9 mouse cellular contexts compared by ENCODE assay signal in genomic region chr13:21722993-21723836, GRCm38 (mm10). TPM values are rescaled to one million over a fixed set of nuclear protein-coding genes. Genes with fewer than 3 reads are reported as not detected.
DNase-seq lines count a peak whose midpoint lies in the region; ATAC-seq and TF ChIP-seq lines count a peak whose summit lies in the region.
"Had no signal": no experiment of that assay in that cellular context is flagged by ENCODE, and none has a peak within 500 bp of the region (broad histone marks: within the 10 kb centered on the region; RNA-seq: fewer than 3 reads in every experiment).

No protein-coding gene starts in this region.

- no peak overlapping the region for H3K4me2 ChIP-seq in hindbrain, embryonic 16.5 days (ENCODE audit: low read length)
- 0 out of 2 replicates have a peak overlapping the region, but pooled peaks have one; percentile 71 for H3K4me2 ChIP-seq in hindbrain, embryonic 15.5 days
- peak overlapping the region; percentile 72 for H3K4me2 ChIP-seq in myocyte (ENCODE audit: low read depth)

- H3K27ac ChIP-seq in hindbrain, embryonic 10.5 days, result peak overlapping the region; percentile 91
- H3K27ac ChIP-seq in hindbrain, embryonic 16.5 days (ENCODE audit: low read depth, low read length), result no peak overlapping the region
- no peak overlapping the region for H3K27ac ChIP-seq in hindbrain, embryonic 15.5 days (replicated peaks)
- no peak overlapping the region for H3K27ac ChIP-seq in left cerebral cortex, adult 2 months

- TF ChIP-seq POLR2A in myocyte (IDR thresholded peaks at IDR 0.05; ENCODE audit: insufficient read length, low read depth), result no peak

- no peaks in the 10 kb centered on the region for H3K9me3 ChIP-seq in hindbrain, embryonic 10.5 days
- no peaks in the 10 kb centered on the region for H3K9me3 ChIP-seq in hindbrain, embryonic 16.5 days (ENCODE audit: control insufficient read depth, low read length)
- H3K9me3 ChIP-seq in hindbrain, embryonic 15.5 days, result no peaks in the 10 kb centered on the region

- 32% methylated on average over 5 of the region's 5 CpGs for WGBS in hindbrain, embryonic 10.5 days
- WGBS in hindbrain, embryonic 16.5 days, result 36% methylated on average over 5 of the region's 5 CpGs
- 33% methylated on average over 5 of the region's 5 CpGs for WGBS in hindbrain, embryonic 15.5 days

- no peak overlapping the region for H3K9ac ChIP-seq in hindbrain, embryonic 16.5 days (ENCODE audit: low read depth, low read length)
- H3K9ac ChIP-seq in hindbrain, embryonic 15.5 days, result no peak overlapping the region

- no peak for ATAC-seq in hindbrain, embryonic 16.5 days
- no peak for ATAC-seq in hindbrain, embryonic 15.5 days (ENCODE audit: low FRiP score, low read depth)

- H3K36me3 ChIP-seq in hindbrain, embryonic 10.5 days, result no peaks in the 10 kb centered on the region
- no peaks in the 10 kb centered on the region for H3K36me3 ChIP-seq in hindbrain, embryonic 16.5 days (ENCODE audit: control insufficient read depth, insufficient read depth, low read length)
- no peaks in the 10 kb centered on the region for H3K36me3 ChIP-seq in hindbrain, embryonic 15.5 days
- no peaks in the 10 kb centered on the region for H3K36me3 ChIP-seq in myocyte (ENCODE audit: control insufficient read depth, insufficient read depth)

- peak; percentile 34 for DNase-seq in hindbrain, embryonic 10.5 days (ENCODE audit: low spot score)
- DNase-seq in MN1 (ENCODE audit: low spot score), result peak; percentile 31
- no peak for DNase-seq in urinary bladder, adult 18-20 months (ENCODE audit: low spot score in 2 of 2)
- no peak for DNase-seq in left cerebral cortex, adult 2 months (ENCODE audit: extremely low spot score in 1 of 2, low spot score in 2 of 2)
- DNase-seq in gastrocnemius, adult 8-10 months (ENCODE audit: low spot score in 2 of 2), result no peak
- DNase-seq: right cerebral cortex, adult 18-20 months had no signal

- no peak overlapping the region for H3ac ChIP-seq in myocyte (ENCODE audit: control insufficient read depth, insufficient read length)

- peaks cover 52% of the 10 kb centered on the region for H3K4me1 ChIP-seq in hindbrain, embryonic 10.5 days (replicated peaks)
- H3K4me1 ChIP-seq in hindbrain, embryonic 16.5 days (ENCODE audit: control insufficient read depth, insufficient read depth, low read depth, low read length), result peaks cover 11% of the 10 kb centered on the region
- H3K4me1 ChIP-seq in hindbrain, embryonic 15.5 days (replicated peaks), result peaks cover 21% of the 10 kb centered on the region

- H3K4me3 ChIP-seq in hindbrain, embryonic 10.5 days, result peak overlapping the region; percentile 52
- no peak overlapping the region for H3K4me3 ChIP-seq in hindbrain, embryonic 16.5 days (ENCODE audit: low read length)
- H3K4me3 ChIP-seq in hindbrain, embryonic 15.5 days, result no peak overlapping the region
- H3K4me3 ChIP-seq in myocyte, result peak overlapping the region; percentile 12
- no peak overlapping the region for H3K4me3 ChIP-seq in left cerebral cortex, adult 2 months

- H3K79me2 ChIP-seq in myocyte (ENCODE audit: control insufficient read depth, insufficient read depth), result no peaks in the 10 kb centered on the region

- no peak; the same call in 1 of the 2 replicates for TF ChIP-seq CTCF in left cerebral cortex, adult 2 months (IDR thresholded peaks at IDR 0.05)

- H3K27me3 ChIP-seq in hindbrain, embryonic 10.5 days (ENCODE audit: insufficient read depth, poor library complexity, severe bottlenecking), result no peaks in the 10 kb centered on the region
- H3K27me3 ChIP-seq in hindbrain, embryonic 16.5 days (replicated peaks; ENCODE audit: control insufficient read depth, insufficient read depth, low read length), result no peaks in the 10 kb centered on the region
- no peaks in the 10 kb centered on the region for H3K27me3 ChIP-seq in hindbrain, embryonic 15.5 days
- no peaks in the 10 kb centered on the region for H3K27me3 ChIP-seq in myocyte (ENCODE audit: control insufficient read depth, insufficient read depth, insufficient read length)

- intact Hi-C loops in left cerebral cortex, adult 2 months (cut with DNase I), result loop anchor here (2.0 kb wide), 1 partner anchor 56 kb away; no protein-coding TSS in a partner anchor

TF ChIP-seq in myocyte, 11 proteins besides CTCF, POLR2A, EP300 and RAD21:
- TF ChIP-seq TCF12 (IDR thresholded peaks at IDR 0.05; ENCODE audit: insufficient read depth, poor library complexity, severe bottlenecking), result no peak
- no peak for TF ChIP-seq MYOD1 (IDR thresholded peaks at IDR 0.05; ENCODE audit: control insufficient read depth in 1 of 3, insufficient read length in 2 of 3, low read depth in 2 of 3)
- no peak for TF ChIP-seq SRF (IDR thresholded peaks at IDR 0.05; ENCODE audit: control insufficient read depth, insufficient read length, low read depth)
- no peak for TF ChIP-seq REST (IDR thresholded peaks at IDR 0.05; ENCODE audit: insufficient read depth, insufficient read length)
TF ChIP-seq in myocyte: peak in this region for 0.

RNA-seq across cellular contexts. Expression of gene Hist1h2bm, which starts 1.4 kb away (rescaled TPM):
- 5.2 and 6.1 TPM in 2 replicates for polyA plus RNA-seq in hindbrain, embryonic 10.5 days (2016; fragmentation: Nextera tagmentation; extraction: Ambion mirVana)
- polyA plus RNA-seq in hindbrain, embryonic 16.5 days (2015; fragmentation: Nextera tagmentation; extraction: Ambion mirVana), result 0.50 and 1.2 TPM in 2 replicates
- polyA plus RNA-seq in hindbrain, embryonic 15.5 days (2015; fragmentation: Nextera tagmentation; extraction: Ambion mirVana), result 0.51 and 1.7 TPM in 2 replicates
- 1.3 TPM for polyA plus RNA-seq in myocyte (2012; fragmentation: generic; extraction: Trizol)
- total RNA-seq in left cerebral cortex, adult 2 months (2021), result 1 to 10 TPM; 4.8 to 5.4 TPM
- total RNA-seq in gastrocnemius, adult 8-10 months (2022), result not detected

RNA-seq across cellular contexts. Expression of gene Hist1h3h, which starts 5.8 kb away (rescaled TPM):
- 12.7 and 15.7 TPM in 2 replicates for polyA plus RNA-seq in hindbrain, embryonic 10.5 days (2016; fragmentation: Nextera tagmentation; extraction: Ambion mirVana)
- 0.98 TPM in 1 of 2 replicates, not detected in the other for polyA plus RNA-seq in hindbrain, embryonic 16.5 days (2015; fragmentation: Nextera tagmentation; extraction: Ambion mirVana)
- 2.5 and 3.5 TPM in 2 replicates for polyA plus RNA-seq in hindbrain, embryonic 15.5 days (2015; fragmentation: Nextera tagmentation; extraction: Ambion mirVana)
- polyA plus RNA-seq in myocyte (2012; fragmentation: generic; extraction: Trizol), result 9.0 TPM
- 10 to 100 TPM; 54.6 to 74.2 TPM for total RNA-seq in left cerebral cortex, adult 2 months (2021)
- total RNA-seq in gastrocnemius, adult 8-10 months (2022), result not detected

RNA-seq across cellular contexts. Expression of gene Hist1h2ai, which starts 7.0 kb away (rescaled TPM):
- 16.6 and 22.9 TPM in 2 replicates for polyA plus RNA-seq in hindbrain, embryonic 10.5 days (2016; fragmentation: Nextera tagmentation; extraction: Ambion mirVana)
- 5.1 and 6.5 TPM in 2 replicates for polyA plus RNA-seq in hindbrain, embryonic 16.5 days (2015; fragmentation: Nextera tagmentation; extraction: Ambion mirVana)
- 6.2 and 7.8 TPM in 2 replicates for polyA plus RNA-seq in hindbrain, embryonic 15.5 days (2015; fragmentation: Nextera tagmentation; extraction: Ambion mirVana)
- polyA plus RNA-seq in myocyte (2012; fragmentation: generic; extraction: Trizol), result 6.4 TPM
- total RNA-seq in left cerebral cortex, adult 2 months (2021), result 10 to 100 TPM; 25.4 to 32.6 TPM
- total RNA-seq in gastrocnemius, adult 8-10 months (2022), result 1 to 10 TPM in 3 of 4 experiments, not detected in 1; 1.8 to 3.3 (median 2.6) TPM

RNA-seq across cellular contexts. Expression of gene Hist1h2bl, which starts 7.3 kb away (rescaled TPM):
- 2.2 TPM in 1 of 2 replicates, not detected in the other for polyA plus RNA-seq in hindbrain, embryonic 10.5 days (2016; fragmentation: Nextera tagmentation; extraction: Ambion mirVana)
- polyA plus RNA-seq in hindbrain, embryonic 16.5 days (2015; fragmentation: Nextera tagmentation; extraction: Ambion mirVana), result not detected in 2 replicates
- not detected in 2 replicates for polyA plus RNA-seq in hindbrain, embryonic 15.5 days (2015; fragmentation: Nextera tagmentation; extraction: Ambion mirVana)
- 2.7 TPM for polyA plus RNA-seq in myocyte (2012; fragmentation: generic; extraction: Trizol)
- total RNA-seq in left cerebral cortex, adult 2 months (2021), result 10 to 100 TPM; 23.7 to 28.5 TPM
- total RNA-seq in gastrocnemius, adult 8-10 months (2022), result 1 to 10 TPM in 3 of 4 experiments, under 1 TPM in 1; 0.99 to 6.6 (median 3.4) TPM

RNA-seq across cellular contexts. Expression of gene Hist1h4j, which starts 11.6 kb away (rescaled TPM):
- 0.58 and 0.85 TPM in 2 replicates for polyA plus RNA-seq in hindbrain, embryonic 10.5 days (2016; fragmentation: Nextera tagmentation; extraction: Ambion mirVana)
- 0.35 and 0.55 TPM in 2 replicates for polyA plus RNA-seq in hindbrain, embryonic 16.5 days (2015; fragmentation: Nextera tagmentation; extraction: Ambion mirVana)
- polyA plus RNA-seq in hindbrain, embryonic 15.5 days (2015; fragmentation: Nextera tagmentation; extraction: Ambion mirVana), result 0.77 TPM in 1 of 2 replicates, not detected in the other
- 1.3 TPM for polyA plus RNA-seq in myocyte (2012; fragmentation: generic; extraction: Trizol)
- 10 to 100 TPM; 13.9 to 19.4 TPM for total RNA-seq in left cerebral cortex, adult 2 months (2021)
- 1 to 10 TPM in 1 of 4 experiments, under 1 TPM in 2, not detected in 1; 0.67 to 1.6 (median 0.90) TPM for total RNA-seq in gastrocnemius, adult 8-10 months (2022)

Comparison
In these comparisons a context has a peak if more than half of its experiments do, and no peak if none do; other contexts are left out.
1. H3K4me3 ChIP-seq: peak in hindbrain, embryonic 10.5 days (single experiment) and myocyte (single experiment); none in hindbrain, embryonic 16.5 days (single experiment), hindbrain, embryonic 15.5 days (single experiment) and left cerebral cortex, adult 2 months (single experiment).
2. DNase-seq: peak in hindbrain, embryonic 10.5 days (single experiment) and MN1 (single experiment); none in urinary bladder, adult 18-20 months (0 of 2), left cerebral cortex, adult 2 months (0 of 2) and gastrocnemius, adult 8-10 months (0 of 2).